Comparison of ENCODE assay signal across 1 mouse cellular context in the genomic region with DNA sequence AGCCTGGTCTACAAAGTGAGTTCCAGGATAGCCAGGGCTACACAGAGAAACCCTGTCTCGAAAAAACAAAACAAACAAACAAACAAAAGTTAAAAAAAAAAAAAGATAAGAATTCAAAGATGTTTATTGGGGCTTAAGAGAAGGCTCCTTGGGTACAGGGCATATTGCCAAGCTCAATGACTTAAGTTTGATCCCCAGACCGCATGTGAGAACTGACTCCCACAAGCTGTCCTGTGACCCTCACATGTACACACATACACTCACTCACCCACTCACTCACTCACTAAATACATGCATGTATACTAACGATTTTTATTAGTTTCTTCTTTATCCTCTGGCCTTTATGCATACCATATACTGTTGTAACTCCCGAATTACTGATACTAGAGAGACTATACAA.
TF ChIP-seq lines count a peak whose summit lies in the region.

No protein-coding gene starts in this region.

TF ChIP-seq in MEL, 35 proteins besides CTCF, POLR2A, EP300 and RAD21:
- TF ChIP-seq MAX (IDR thresholded peaks at IDR 0.05; ENCODE audit: low read length) (peak; percentile 47; the same call in 1 of the 2 replicates), MYC (IDR thresholded peaks at IDR 0.05; ENCODE audit: low read depth, low read length) (0 out of 2 replicates have a peak, but pooled peaks have one; percentile 55), ZNF384 (IDR thresholded peaks at IDR 0.05; ENCODE audit: low read depth, low read length) (peak; percentile 76), ZC3H11A (IDR thresholded peaks at IDR 0.05; ENCODE audit: low read depth, low read length) (no peak), JUND (IDR thresholded peaks at IDR 0.05; ENCODE audit: low read depth, low read length) (no peak), HCFC1 (IDR thresholded peaks at IDR 0.05; ENCODE audit: low read depth, low read length) (no peak), GABPA (IDR thresholded peaks at IDR 0.05; ENCODE audit: low read depth, low read length) (no peak), BHLHE40 (IDR thresholded peaks at IDR 0.05; ENCODE audit: borderline replicate concordance, low read depth, low read length) (peak; percentile 37; the same call in 1 of the 2 replicates), GATA1 (IDR thresholded peaks at IDR 0.05; ENCODE audit: low read depth, low read length) (0 out of 2 replicates have a peak, but pooled peaks have one; percentile 35), ETS1 (IDR thresholded peaks at IDR 0.05; ENCODE audit: low read depth, low read length) (peak; percentile 78), MXI1 (IDR thresholded peaks at IDR 0.05; ENCODE audit: low read depth, low read length) (no peak; the same call in 1 of the 2 replicates)
